Mouse (Mus musculus): ENCODE results near the gene Crb2. TPM values are rescaled to one million over a fixed set of nuclear protein-coding genes. Genes with fewer than 3 reads are reported as not detected.

Gene Crb2
- polyA plus RNA-seq, 1 experiment from 2014 or later: 9.1 TPM

GRCm38 (mm10) chr2:37789029-37789428 is 13.0 kb downstream of the Crb2 start:
- no peak overlapping the region for H3K4me3 ChIP-seq
- peaks cover 25% of the 10 kb centered on the region for H3K27me3 ChIP-seq (replicated peaks)
- H3K9ac ChIP-seq: no peak overlapping the region
- peaks cover 30% of the 10 kb centered on the region for H3K36me3 ChIP-seq
- no peak for ATAC-seq (ENCODE audit: low FRiP score, low read depth)
- WGBS: 91% methylated on average over 5 of the region's 5 CpGs
- H3K27ac ChIP-seq: no peak overlapping the region
- no peak overlapping the region for H3K4me2 ChIP-seq (replicated peaks)
- H3K4me1 ChIP-seq: no peaks in the 10 kb centered on the region
- no peaks in the 10 kb centered on the region for H3K9me3 ChIP-seq

DNA sequence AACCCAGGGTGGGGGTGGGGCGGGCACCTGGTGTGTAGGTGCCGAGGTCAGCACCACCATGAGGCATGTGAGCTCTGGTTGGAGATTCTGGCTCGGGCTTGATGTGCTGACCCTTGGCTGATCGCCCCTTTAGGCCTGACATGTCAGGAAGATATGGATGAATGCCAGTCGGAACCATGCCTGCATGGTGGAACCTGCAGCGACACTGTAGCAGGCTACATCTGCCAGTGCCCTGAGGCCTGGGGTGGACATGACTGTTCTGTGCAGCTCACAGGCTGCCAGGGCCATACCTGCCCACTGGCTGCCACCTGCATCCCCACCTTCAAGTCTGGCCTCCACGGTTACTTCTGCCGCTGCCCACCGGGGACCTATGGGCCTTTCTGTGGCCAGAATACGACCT is 13.9 kb downstream of the Crb2 start:
- no peak for ATAC-seq (ENCODE audit: low FRiP score, low read depth)
- H3K36me3 ChIP-seq: peaks cover 30% of the 10 kb centered on the region
- H3K27me3 ChIP-seq (replicated peaks): peaks cover 25% of the 10 kb centered on the region
- no peak overlapping the region for H3K4me3 ChIP-seq
- H3K4me2 ChIP-seq (replicated peaks): no peak overlapping the region
- no peaks in the 10 kb centered on the region for H3K9me3 ChIP-seq
- H3K27ac ChIP-seq: no peak overlapping the region
- H3K4me1 ChIP-seq: no peaks in the 10 kb centered on the region
- WGBS: 90% methylated on average over 10 of the region's 10 CpGs
- H3K9ac ChIP-seq: no peak overlapping the region

GRCm38 (mm10) chr2:37790738-37791137 is 14.7 kb downstream of the Crb2 start:
- Histone ChIP-seq H3K27ac (no peak overlapping the region), H3K4me2 (replicated peaks) (no peak overlapping the region), H3K36me3 (peaks cover 30% of the 10 kb centered on the region), H3K4me1 (no peaks in the 10 kb centered on the region), H3K9ac (no peak overlapping the region), H3K9me3 (no peaks in the 10 kb centered on the region), H3K4me3 (no peak overlapping the region), H3K27me3 (replicated peaks) (peaks cover 25% of the 10 kb centered on the region)
- 92% methylated on average over 14 of the region's 14 CpGs for WGBS
- no peak for ATAC-seq (ENCODE audit: low FRiP score, low read depth)

GRCm38 (mm10) chr2:37791340-37791739 is 15.3 kb downstream of the Crb2 start:
- H3K9ac ChIP-seq: no peak overlapping the region
- no peak overlapping the region for H3K27ac ChIP-seq
- H3K36me3 ChIP-seq: peaks cover 30% of the 10 kb centered on the region
- H3K4me1 ChIP-seq: no peaks in the 10 kb centered on the region
- no peak overlapping the region for H3K4me2 ChIP-seq (replicated peaks)
- no peak for ATAC-seq (ENCODE audit: low FRiP score, low read depth)
- WGBS: 92% methylated on average over 4 of the region's 4 CpGs
- peaks cover 21% of the 10 kb centered on the region for H3K27me3 ChIP-seq (replicated peaks)
- H3K4me3 ChIP-seq: no peak overlapping the region
- no peaks in the 10 kb centered on the region for H3K9me3 ChIP-seq

- H3K9me3 ChIP-seq: no peaks in the 10 kb centered on the region
- no peak overlapping the region for H3K4me3 ChIP-seq
- no peaks in the 10 kb centered on the region for H3K4me1 ChIP-seq
- ATAC-seq (ENCODE audit: low FRiP score, low read depth): no peak
- 21% methylated on average over 1 of the region's 1 CpGs for WGBS
- H3K27ac ChIP-seq: no peak overlapping the region
- no peak overlapping the region for H3K9ac ChIP-seq
- peaks cover 17% of the 10 kb centered on the region for H3K27me3 ChIP-seq (replicated peaks)
- no peak overlapping the region for H3K4me2 ChIP-seq (replicated peaks)
- H3K36me3 ChIP-seq: peaks cover 29% of the 10 kb centered on the region
These were observed 20.0 kb downstream of the Crb2 start for GRCm38 (mm10) chr2:37796021-37796420.

DNA sequence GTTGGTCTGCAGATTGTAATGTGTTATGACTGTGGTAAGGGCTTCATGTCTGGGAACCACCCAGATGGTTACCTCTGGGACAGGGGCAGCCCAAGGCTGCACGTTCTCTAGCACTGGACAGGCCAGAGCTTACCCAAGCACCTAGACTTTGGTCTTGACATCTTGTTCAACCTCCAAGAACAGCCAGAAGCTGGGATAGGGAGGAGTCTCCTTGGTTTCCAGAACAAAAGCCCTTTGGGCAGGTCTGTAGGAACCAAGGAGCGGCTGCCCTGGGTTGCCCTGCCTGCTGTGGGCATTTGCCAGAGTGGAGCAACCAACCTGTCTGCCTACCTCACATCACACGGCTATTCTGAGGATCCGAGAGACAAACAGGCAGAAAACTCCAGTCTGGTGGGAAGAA is 21.0 kb downstream of the Crb2 start:
- Histone ChIP-seq H3K27me3 (replicated peaks) (peaks cover 17% of the 10 kb centered on the region), H3K27ac (no peak overlapping the region), H3K4me2 (replicated peaks) (no peak overlapping the region), H3K36me3 (peaks cover 23% of the 10 kb centered on the region), H3K9ac (no peak overlapping the region), H3K4me1 (no peaks in the 10 kb centered on the region), H3K4me3 (no peak overlapping the region), H3K9me3 (no peaks in the 10 kb centered on the region)
- WGBS: 91% methylated on average over 4 of the region's 4 CpGs
- ATAC-seq (ENCODE audit: low FRiP score, low read depth): no peak

DNA sequence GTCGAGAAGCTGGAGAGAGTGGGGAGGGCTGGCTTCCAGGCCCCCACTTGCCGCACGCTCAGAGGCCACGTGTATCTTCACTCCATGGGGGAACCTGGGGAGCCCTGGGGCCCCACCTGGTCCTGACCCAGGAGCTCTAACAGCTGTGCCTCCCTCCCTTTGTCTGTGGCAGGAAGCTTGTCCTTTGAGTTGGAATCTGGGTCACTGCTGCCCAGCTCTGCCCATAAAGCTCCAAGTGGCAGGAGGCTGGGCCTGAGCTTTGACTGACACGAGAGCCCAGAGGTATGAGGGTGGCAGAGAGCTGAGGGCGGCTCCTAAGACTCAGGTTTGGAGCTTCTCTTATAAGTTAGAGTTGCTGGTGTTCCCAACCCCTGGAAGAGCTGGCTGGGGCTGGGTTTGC is 23.1 kb downstream of the Crb2 start:
- WGBS: 46% methylated on average over 6 of the region's 6 CpGs
- Histone ChIP-seq H3K36me3 (peaks cover 11% of the 10 kb centered on the region), H3K9me3 (no peaks in the 10 kb centered on the region), H3K27me3 (replicated peaks) (no peaks in the 10 kb centered on the region), H3K4me2 (replicated peaks) (no peak overlapping the region), H3K9ac (no peak overlapping the region), H3K4me3 (no peak overlapping the region), H3K27ac (no peak overlapping the region), H3K4me1 (no peaks in the 10 kb centered on the region)
- ATAC-seq (ENCODE audit: low FRiP score, low read depth): no peak

GRCm38 (mm10) chr2:37801687-37802086 is 25.6 kb downstream of the Crb2 start:
- 87% methylated on average over 4 of the region's 4 CpGs for WGBS
- no peak overlapping the region for H3K4me3 ChIP-seq
- H3K27ac ChIP-seq: no peak overlapping the region
- peaks cover 12% of the 10 kb centered on the region for H3K36me3 ChIP-seq
- H3K4me1 ChIP-seq: no peaks in the 10 kb centered on the region
- H3K27me3 ChIP-seq (replicated peaks): no peaks in the 10 kb centered on the region
- H3K4me2 ChIP-seq (replicated peaks): no peak overlapping the region
- H3K9ac ChIP-seq: no peak overlapping the region
- no peaks in the 10 kb centered on the region for H3K9me3 ChIP-seq
- no peak for ATAC-seq (ENCODE audit: low FRiP score, low read depth)

DNA sequence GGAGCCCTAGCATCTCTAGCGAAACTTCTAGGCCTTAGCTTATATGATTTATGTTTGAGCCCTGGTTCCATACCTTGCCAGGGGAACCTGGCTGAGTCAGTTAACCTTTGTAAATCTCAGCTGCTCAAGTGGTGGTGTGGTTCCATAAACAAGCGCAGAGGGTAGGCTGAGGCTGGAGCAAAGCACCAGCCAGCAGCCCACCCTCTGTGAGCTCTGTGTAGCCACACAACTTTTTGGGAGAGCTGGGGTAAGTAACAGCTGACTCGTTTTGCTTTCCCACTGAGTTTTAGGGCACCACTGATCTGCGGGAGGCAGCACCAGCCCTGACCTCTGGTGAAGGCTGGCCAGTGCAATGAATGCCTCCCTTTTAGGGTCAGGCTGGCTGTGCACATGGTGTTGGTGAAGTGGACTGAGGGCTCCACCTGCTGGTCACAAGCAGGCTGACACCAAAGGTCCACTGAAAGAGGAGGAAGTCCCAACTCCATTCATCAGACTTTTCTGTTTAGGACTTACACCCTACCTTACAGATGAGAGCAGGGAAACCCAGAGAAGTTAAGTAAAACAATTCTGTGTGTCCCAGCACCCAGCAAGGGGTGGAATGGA is 26.7 kb downstream of the Crb2 start:
- H3K4me2 ChIP-seq (replicated peaks): no peak overlapping the region
- H3K4me3 ChIP-seq: no peak overlapping the region
- H3K36me3 ChIP-seq: peaks cover 5% of the 10 kb centered on the region; the same call in 1 of the 2 replicates
- no peaks in the 10 kb centered on the region for H3K27me3 ChIP-seq (replicated peaks)
- 41% methylated on average over 4 of the region's 4 CpGs for WGBS
- no peaks in the 10 kb centered on the region for H3K4me1 ChIP-seq
- peak; percentile 72 for ATAC-seq (ENCODE audit: low FRiP score, low read depth)
- no peak overlapping the region for H3K9ac ChIP-seq
- no peak overlapping the region for H3K27ac ChIP-seq
- no peaks in the 10 kb centered on the region for H3K9me3 ChIP-seq

DNA sequence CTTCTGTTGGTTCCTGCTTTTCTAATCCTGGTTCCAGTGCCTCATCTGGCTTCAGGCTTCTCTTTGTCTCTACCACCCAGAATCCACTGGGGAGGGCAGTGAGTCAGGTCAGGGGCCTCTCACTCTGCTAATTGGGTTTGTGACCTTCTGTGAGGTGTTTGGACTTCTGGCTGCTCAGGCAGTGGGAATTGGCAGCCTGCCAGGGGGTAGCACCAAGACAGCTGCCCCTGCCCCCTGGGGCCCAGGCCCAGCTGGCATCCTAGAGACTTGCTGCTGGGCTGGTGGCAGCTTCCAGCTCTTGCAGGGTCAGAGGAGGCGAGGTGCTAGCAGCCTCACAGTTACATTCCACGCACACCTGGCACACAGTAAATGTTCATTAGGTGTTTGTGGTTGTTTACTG is 35.6 kb downstream of the Crb2 start:
- Histone ChIP-seq H3K36me3 (no peaks in the 10 kb centered on the region), H3K9ac (no peak overlapping the region), H3K4me1 (peaks cover 13% of the 10 kb centered on the region), H3K27ac (no peak overlapping the region), H3K9me3 (no peaks in the 10 kb centered on the region), H3K4me2 (replicated peaks) (no peak overlapping the region), H3K4me3 (no peak overlapping the region), H3K27me3 (replicated peaks) (no peaks in the 10 kb centered on the region)
- no peak for ATAC-seq (ENCODE audit: low FRiP score, low read depth)
- WGBS: 66% methylated on average over 2 of the region's 2 CpGs

- H3K27ac ChIP-seq: no peak overlapping the region
- no peak for ATAC-seq (ENCODE audit: low FRiP score, low read depth)
- H3K36me3 ChIP-seq: no peaks in the 10 kb centered on the region
- peaks cover 13% of the 10 kb centered on the region for H3K4me1 ChIP-seq
- H3K4me2 ChIP-seq (replicated peaks): no peak overlapping the region
- H3K9me3 ChIP-seq: no peaks in the 10 kb centered on the region
- no peak overlapping the region for H3K9ac ChIP-seq
- 92% methylated on average over 5 of the region's 5 CpGs for WGBS
- no peak overlapping the region for H3K4me3 ChIP-seq
- no peaks in the 10 kb centered on the region for H3K27me3 ChIP-seq (replicated peaks)
These were observed 36.4 kb downstream of the Crb2 start for GRCm38 (mm10) chr2:37812401-37812800.

- 88% methylated on average over 8 of the region's 8 CpGs for WGBS
These were observed 38.8 kb downstream of the Crb2 start for GRCm38 (mm10) chr2:37814820-37815361.

DNA sequence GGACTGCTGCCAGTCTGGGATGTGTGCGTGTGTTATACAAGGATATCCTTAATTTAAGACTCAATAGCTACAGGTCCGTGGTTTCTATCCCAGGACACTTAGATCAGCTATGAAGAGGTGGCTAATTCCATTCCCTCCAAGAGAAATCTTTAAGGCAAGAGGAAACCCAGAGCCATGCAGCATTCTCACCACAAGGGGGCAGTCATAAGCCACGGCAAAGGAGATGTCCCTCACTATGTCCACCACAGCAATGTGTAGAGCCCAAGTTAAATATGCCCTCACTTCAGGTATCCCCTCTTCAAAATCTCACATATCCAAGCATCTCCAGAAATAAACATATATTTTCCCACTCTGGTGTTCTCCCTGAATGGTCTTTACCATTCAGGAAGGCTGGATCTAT is 39.6 kb downstream of the Crb2 start:
- peaks cover 33% of the 10 kb centered on the region for H3K4me1 ChIP-seq
- H3K4me2 ChIP-seq (replicated peaks): no peak overlapping the region
- no peaks in the 10 kb centered on the region for H3K9me3 ChIP-seq
- H3K27me3 ChIP-seq (replicated peaks): no peaks in the 10 kb centered on the region
- 13% methylated on average over 3 of the region's 3 CpGs for WGBS
- no peak overlapping the region for H3K9ac ChIP-seq
- ATAC-seq (ENCODE audit: low FRiP score, low read depth): peak; percentile 49; the same call in 1 of the 2 replicates
- no peak overlapping the region for H3K4me3 ChIP-seq
- no peak overlapping the region for H3K27ac ChIP-seq
- no peaks in the 10 kb centered on the region for H3K36me3 ChIP-seq

More at GRCm38 (mm10) chr2:37814820-37815361, 38.8 kb downstream of the Crb2 start:
- no peak overlapping the region for H3K9ac ChIP-seq
- no peak overlapping the region for H3K4me3 ChIP-seq
- no peak for ATAC-seq (ENCODE audit: low FRiP score, low read depth)
- peaks cover 30% of the 10 kb centered on the region for H3K4me1 ChIP-seq
- no peak overlapping the region for H3K27ac ChIP-seq
- no peak overlapping the region for H3K4me2 ChIP-seq (replicated peaks)
- no peaks in the 10 kb centered on the region for H3K27me3 ChIP-seq (replicated peaks)
- H3K9me3 ChIP-seq: no peaks in the 10 kb centered on the region
- H3K36me3 ChIP-seq: no peaks in the 10 kb centered on the region
